Mouse (Mus musculus) kidney, adult 8-10 months (tissue): ENCODE data around the gene 4933412E24Rik.

ENCODE experiments used
- DNase-seq, 2 experiments: peaks; one replicate each; pipeline ENCODE4 v3.0.0; 2022

Gene 4933412E24Rik

DNA sequence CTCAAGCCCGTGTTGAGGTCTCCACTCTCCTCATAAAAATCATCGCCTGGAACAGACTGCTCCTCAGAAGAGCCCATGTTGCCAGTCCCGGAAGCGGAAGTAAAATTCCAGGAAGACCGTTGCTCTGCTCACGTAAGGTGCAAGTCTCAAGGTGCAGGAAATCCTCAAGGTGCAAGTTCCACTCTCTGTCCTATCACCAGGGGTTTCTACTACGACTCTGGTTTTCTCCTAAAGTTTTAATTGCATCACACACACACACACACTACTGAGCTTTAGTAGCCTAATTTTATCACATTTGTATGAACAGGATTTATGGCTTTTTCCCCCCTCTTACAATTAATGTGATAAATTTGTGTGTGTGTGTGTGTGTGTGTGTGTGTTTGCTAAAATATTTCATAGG lies at the start of gene 4933412E24Rik:
Gene 4933412E24Rik, minus strand, starts transcription at position 101 of the 400 bp plus-strand sequence.
- no peak for DNase-seq

DNA sequence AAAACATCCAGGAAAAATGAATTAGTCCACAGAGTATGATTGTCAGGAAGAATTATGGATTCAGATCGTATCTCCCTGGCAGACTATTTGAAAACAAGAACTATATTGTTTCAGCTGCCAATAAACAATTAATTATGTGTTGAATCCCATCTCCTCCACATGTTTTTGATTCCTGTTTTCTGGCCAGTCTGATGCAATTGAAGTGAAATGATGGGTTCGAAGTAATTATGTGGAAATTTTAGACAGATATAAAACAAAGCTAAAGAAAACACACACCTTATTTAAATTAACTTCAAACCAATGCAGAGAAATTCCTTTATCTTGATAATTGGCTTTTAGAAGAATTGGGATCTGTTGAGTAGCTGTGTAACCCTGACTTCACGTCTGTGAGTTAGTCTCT lies 14.3 kb upstream of the 4933412E24Rik start:
- DNase-seq: no peak

DNA sequence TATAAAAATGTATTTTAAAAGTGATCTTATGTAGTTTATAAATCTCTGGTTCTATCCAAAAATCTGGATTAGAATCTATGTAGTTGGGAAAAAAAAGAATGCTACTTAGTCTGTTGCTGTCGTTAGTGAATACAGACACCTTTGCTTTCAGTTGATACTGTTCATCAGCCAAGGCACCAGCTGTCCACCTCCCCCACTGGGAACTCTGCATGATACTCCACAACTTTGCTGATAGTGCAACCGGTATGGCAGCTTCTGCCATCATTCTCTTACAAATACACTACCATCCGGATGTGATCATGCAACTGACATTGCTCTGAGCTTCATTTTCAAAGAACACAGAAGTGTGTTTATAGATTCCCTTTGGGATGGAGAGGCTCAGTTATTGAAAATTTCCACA lies 4.8 kb upstream of the 4933412E24Rik start:
- DNase-seq: no peak

DNA sequence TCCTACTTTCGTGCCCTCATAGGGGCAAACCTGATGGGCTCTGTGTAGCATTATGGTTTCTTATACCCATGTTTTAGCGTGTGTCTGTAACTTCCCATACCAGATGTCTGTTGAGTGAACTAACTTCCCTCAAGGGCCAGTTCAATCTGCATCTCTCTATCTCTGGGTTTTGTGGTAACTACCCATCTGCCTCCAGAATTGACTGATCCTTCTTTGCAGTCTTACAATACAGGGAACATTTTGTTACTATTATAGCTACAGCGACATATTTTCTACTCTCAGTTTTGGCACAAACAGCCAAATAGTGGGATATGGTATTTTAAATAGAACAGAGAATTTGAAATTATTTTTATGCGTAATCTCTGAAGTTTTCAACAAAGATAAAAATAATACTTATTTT lies 6.2 kb downstream of the 4933412E24Rik start:
- no peak for DNase-seq

DNA sequence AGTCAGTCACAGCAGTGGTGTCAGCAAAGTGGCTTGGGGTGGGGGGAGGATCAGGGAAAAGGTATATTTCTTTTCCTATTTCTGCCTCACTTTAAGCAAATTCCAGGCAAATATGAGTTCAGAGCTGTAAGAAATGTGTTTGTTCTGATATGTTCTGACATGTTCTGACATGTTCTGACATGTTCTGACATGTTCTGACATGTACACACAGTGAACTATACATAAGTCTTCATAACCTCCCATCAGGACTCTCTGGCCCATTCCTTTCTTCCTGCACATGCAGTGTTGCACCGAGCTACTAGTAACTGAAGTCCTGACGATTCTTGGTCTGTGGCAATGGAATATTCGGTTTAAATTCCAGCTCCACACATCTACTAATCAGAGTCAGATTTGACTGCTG lies 6.8 kb downstream of the 4933412E24Rik start:
- no peak for DNase-seq

DNA sequence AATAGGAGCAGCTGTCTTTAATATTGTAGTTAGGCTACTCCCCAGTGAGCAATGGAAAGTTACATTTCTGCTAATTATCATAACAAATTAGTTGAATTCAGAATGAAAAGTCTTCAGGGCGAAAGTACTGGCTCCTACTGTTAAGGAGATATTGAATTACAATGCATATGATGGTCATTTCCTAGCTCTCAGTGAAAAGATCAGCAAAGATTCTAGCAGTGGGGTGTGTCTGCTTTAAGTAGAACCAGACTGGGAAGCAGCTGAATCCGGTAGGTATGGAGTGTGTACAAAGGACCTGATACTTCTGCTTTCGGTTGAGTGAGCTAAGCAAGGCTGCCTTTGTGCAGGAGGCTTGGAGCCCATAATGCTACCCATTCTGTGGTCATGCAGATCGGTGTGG lies 32.6 kb downstream of the 4933412E24Rik start:
- DNase-seq: no peak

DNA sequence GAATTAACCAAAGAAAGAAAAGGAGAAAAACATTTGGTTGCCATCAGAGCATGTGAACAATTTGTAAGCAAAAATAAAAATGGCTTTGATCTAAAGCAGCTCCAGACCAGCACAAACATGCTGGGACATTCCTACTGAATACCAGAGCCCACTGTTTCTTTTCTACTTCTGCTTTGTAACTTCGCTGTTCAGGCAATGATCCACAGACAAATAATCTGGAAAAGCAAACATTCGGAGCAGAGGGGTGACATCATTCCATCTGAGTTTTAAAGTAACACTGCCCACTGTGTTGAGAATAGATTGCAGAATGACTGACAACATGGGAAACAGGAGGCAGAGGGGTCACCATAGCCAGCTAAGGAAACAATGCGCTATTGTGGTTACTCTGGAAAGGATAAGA lies 41.1 kb downstream of the 4933412E24Rik start:
- no peak for DNase-seq

DNA sequence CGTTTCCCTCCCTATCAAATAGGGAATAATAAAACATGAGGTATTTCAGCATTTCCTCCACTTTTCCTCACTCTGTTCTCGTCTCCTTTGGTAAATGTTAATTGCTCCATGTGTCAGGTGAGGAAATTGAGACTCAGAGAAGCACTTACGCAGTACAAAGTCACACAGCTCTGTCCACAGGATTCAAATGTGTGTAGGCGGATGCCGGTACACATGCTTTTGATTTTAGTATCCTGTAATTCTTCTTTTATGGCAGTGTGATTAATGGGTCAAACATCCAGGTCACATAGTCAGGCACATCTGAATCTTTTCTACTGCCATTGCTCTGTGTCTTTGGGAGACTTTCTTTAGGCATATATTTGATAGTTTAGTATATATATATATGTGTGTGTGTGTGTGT lies 41.8 kb downstream of the 4933412E24Rik start:
- no peak for DNase-seq

DNA sequence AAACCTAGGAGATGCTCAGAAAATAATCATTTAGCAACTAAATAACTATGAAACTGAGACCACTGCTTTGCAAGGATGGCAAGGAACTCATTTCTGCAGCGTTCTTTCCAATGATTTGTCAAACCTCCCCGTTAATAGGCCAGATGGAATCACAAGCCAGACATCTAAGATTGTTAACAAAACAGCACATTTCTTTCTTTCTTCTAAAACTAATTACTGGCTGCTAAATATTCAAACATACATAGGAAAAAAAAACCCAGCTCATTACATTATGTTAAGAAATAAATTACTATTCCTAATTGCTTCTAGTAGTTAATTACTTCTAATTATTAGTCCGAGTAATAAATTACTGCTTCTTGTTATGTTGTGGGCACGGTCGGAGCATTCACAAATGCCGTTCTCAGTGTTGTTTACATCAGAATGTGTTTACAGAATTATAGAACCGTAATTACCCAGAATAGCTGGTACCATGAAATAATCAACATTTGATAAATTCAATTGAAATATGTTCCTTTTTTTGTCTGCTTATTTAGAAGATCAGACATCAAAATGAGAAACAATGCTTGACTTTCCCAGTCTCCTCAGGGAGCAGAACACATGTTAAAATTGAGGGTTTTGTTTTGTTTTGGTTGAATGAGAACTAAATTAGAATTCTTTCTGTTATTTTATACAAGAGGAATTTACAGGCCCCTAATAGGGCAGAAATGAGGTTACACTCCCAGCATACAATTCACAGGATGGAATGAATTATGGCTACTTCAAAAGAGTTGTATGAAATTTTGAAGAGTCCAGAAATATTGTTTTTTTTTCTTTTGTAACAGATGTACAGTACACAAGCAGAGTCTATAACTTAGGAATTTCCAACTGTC lies 42.5 kb downstream of the 4933412E24Rik start:
- DNase-seq: no peak
